Mouse (Mus musculus): ENCODE data around the gene Gm17535.
"Not testable (repeated sequence)": the region's sequence is repeated elsewhere in the genome, so short reads cannot be mapped to it uniquely, and the experiment has no call there.

DNA sequence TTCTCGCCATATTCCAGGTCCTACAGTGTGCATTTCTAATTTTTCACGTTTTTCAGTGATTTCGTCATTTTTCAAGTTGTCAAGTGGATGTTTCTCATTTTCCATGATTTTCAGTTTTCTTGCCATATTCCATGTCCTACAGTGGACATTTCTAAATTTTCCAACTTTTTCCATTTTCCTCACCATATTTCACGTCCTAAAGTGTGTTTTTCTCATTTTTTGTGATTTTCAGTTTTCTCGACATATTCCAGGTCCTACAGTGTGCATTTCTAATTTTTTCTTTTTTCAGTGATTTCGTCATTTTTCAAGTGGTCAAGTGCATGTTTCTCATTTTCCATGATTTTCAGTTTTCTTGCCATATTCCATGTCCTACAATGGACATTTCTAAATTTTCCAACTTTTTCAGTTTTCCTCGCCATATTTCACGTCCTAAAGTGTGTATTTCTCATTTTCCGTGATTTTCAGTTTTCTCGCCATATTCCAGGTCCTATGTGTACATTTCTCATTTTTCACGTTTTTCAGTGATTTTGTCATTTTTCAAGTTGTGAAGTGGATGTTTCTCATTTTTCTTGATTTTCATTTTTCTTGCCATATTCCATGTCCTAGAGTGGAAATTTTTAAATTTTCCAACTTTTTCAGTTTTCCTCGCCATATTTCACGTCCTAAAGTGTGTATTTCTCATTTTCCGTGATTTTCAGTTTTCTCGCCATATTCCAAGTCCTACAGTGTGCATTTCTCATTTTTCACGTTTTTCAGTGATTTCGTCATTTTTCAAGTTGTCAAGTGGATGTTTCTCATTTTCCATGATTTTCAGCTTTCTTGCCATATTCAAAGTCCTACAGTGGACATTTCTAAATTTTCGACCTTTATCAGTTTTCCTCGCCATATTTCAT, 14.3 kb upstream of the Gm17535 start:
- TF ChIP-seq GATA1 (IDR thresholded peaks at IDR 0.05; ENCODE audit: borderline replicate concordance, low read length); FLI1 (IDR thresholded peaks at IDR 0.05; ENCODE audit: low read length): not testable (repeated sequence)
